Mouse (Mus musculus): Measurements from ENCODE around the gene Cdhr4. TPM values are rescaled to one million over a fixed set of nuclear protein-coding genes. Genes with fewer than 3 reads are reported as not detected.

Cdhr4 gene
- total and polyA plus RNA-seq, 2 experiments from 2014 or later: 0.91 to 1.2 TPM

- Histone ChIP-seq H3K9ac (replicated peaks; ENCODE audit: low read length) (no peak overlapping the region), H3K4me2 (ENCODE audit: low read depth, low read length) (no peak overlapping the region), H3K4me1 (ENCODE audit: insufficient read depth, low read length) (peaks cover 7% of the 10 kb centered on the region), H3K36me3 (ENCODE audit: insufficient read depth, low read length) (no peaks in the 10 kb centered on the region), H3K27ac (no peak overlapping the region), H3K27me3 (ENCODE audit: insufficient read depth, low read length) (no peaks in the 10 kb centered on the region), H3K4me3 (ENCODE audit: low read length) (no peak overlapping the region), H3K9me3 (ENCODE audit: low read length) (no peaks in the 10 kb centered on the region)
- ATAC-seq (peak; percentile 65), DNase-seq (ENCODE audit: low spot score) (peak; percentile 89)
- 27% methylated on average over 5 of the region's 5 CpGs for WGBS
- TF ChIP-seq CTCF (IDR thresholded peaks at IDR 0.05; ENCODE audit: low read depth): peak; percentile 89
Measured at GRCm38 (mm10) chr9:107963700-107964099, 28.6 kb upstream of the Cdhr4 start.

- Histone ChIP-seq H3K4me2 (ENCODE audit: low read depth, low read length) (no peak overlapping the region), H3K4me3 (ENCODE audit: low read length) (no peak overlapping the region), H3K36me3 (ENCODE audit: insufficient read depth, low read length) (no peaks in the 10 kb centered on the region), H3K27ac (no peak overlapping the region), H3K9me3 (ENCODE audit: low read length) (no peaks in the 10 kb centered on the region), H3K27me3 (ENCODE audit: insufficient read depth, low read length) (no peaks in the 10 kb centered on the region), H3K9ac (replicated peaks; ENCODE audit: low read length) (no peak overlapping the region), H3K4me1 (ENCODE audit: insufficient read depth, low read length) (peaks cover 7% of the 10 kb centered on the region)
- TF ChIP-seq CTCF (IDR thresholded peaks at IDR 0.05; ENCODE audit: low read depth): no peak
- ATAC-seq (no peak), DNase-seq (ENCODE audit: low spot score) (no peak)
- 93% methylated on average over 9 of the region's 9 CpGs for WGBS
Measured at GRCm38 (mm10) chr9:107964681-107965080, 27.6 kb upstream of the Cdhr4 start.

GRCm38 (mm10) chr9:107966676-107967075 is 25.6 kb upstream of the Cdhr4 start:
- no peak for ATAC-seq
- Histone ChIP-seq H3K9ac (replicated peaks; ENCODE audit: low read length) (no peak overlapping the region), H3K4me2 (ENCODE audit: low read depth, low read length) (no peak overlapping the region), H3K4me3 (ENCODE audit: low read length) (no peak overlapping the region), H3K4me1 (ENCODE audit: insufficient read depth, low read length) (peaks cover 6% of the 10 kb centered on the region), H3K9me3 (ENCODE audit: low read length) (no peaks in the 10 kb centered on the region), H3K27me3 (ENCODE audit: insufficient read depth, low read length) (no peaks in the 10 kb centered on the region), H3K36me3 (ENCODE audit: insufficient read depth, low read length) (no peaks in the 10 kb centered on the region), H3K27ac (no peak overlapping the region)
- TF ChIP-seq CTCF (IDR thresholded peaks at IDR 0.05; ENCODE audit: low read depth): no peak
- no peak for DNase-seq (ENCODE audit: low spot score)
- 91% methylated on average over 10 of the region's 10 CpGs for WGBS

- Histone ChIP-seq H3K27ac (no peak overlapping the region), H3K4me3 (ENCODE audit: low read length) (no peak overlapping the region), H3K27me3 (ENCODE audit: insufficient read depth, low read length) (no peaks in the 10 kb centered on the region), H3K9ac (replicated peaks; ENCODE audit: low read length) (no peak overlapping the region), H3K4me2 (ENCODE audit: low read depth, low read length) (no peak overlapping the region), H3K4me1 (ENCODE audit: insufficient read depth, low read length) (no peaks in the 10 kb centered on the region), H3K36me3 (ENCODE audit: insufficient read depth, low read length) (no peaks in the 10 kb centered on the region), H3K9me3 (ENCODE audit: low read length) (no peaks in the 10 kb centered on the region)
- ATAC-seq (no peak), DNase-seq (ENCODE audit: low spot score) (no peak)
- WGBS: 83% methylated on average over 6 of the region's 6 CpGs
- no peak for TF ChIP-seq CTCF (IDR thresholded peaks at IDR 0.05; ENCODE audit: low read depth)
Measured at GRCm38 (mm10) chr9:107967437-107967836, 24.9 kb upstream of the Cdhr4 start.

GRCm38 (mm10) chr9:107968531-107968930 is 23.8 kb upstream of the Cdhr4 start:
- Histone ChIP-seq H3K4me2 (ENCODE audit: low read depth, low read length) (no peak overlapping the region), H3K9me3 (ENCODE audit: low read length) (no peaks in the 10 kb centered on the region), H3K36me3 (ENCODE audit: insufficient read depth, low read length) (no peaks in the 10 kb centered on the region), H3K27ac (no peak overlapping the region), H3K4me3 (ENCODE audit: low read length) (no peak overlapping the region), H3K27me3 (ENCODE audit: insufficient read depth, low read length) (no peaks in the 10 kb centered on the region), H3K9ac (replicated peaks; ENCODE audit: low read length) (no peak overlapping the region), H3K4me1 (ENCODE audit: insufficient read depth, low read length) (no peaks in the 10 kb centered on the region)
- WGBS: 94% methylated on average over 7 of the region's 7 CpGs
- no peak for DNase-seq (ENCODE audit: low spot score)
- ATAC-seq: no peak
- TF ChIP-seq CTCF (IDR thresholded peaks at IDR 0.05; ENCODE audit: low read depth): no peak

- no peaks in the 10 kb centered on the region for H3K9me3 ChIP-seq (ENCODE audit: low read length)
- no peaks in the 10 kb centered on the region for H3K27me3 ChIP-seq (ENCODE audit: insufficient read depth, low read length)
- H3K4me3 ChIP-seq (ENCODE audit: low read length): no peak overlapping the region
- no peak for TF ChIP-seq CTCF (IDR thresholded peaks at IDR 0.05; ENCODE audit: low read depth)
- H3K9ac ChIP-seq (replicated peaks; ENCODE audit: low read length): no peak overlapping the region
- 90% methylated on average over 5 of the region's 5 CpGs for WGBS
- H3K27ac ChIP-seq: no peak overlapping the region
- H3K36me3 ChIP-seq (ENCODE audit: insufficient read depth, low read length): no peaks in the 10 kb centered on the region
- ATAC-seq: no peak
- DNase-seq (ENCODE audit: low spot score): no peak
- no peak overlapping the region for H3K4me2 ChIP-seq (ENCODE audit: low read depth, low read length)
- no peaks in the 10 kb centered on the region for H3K4me1 ChIP-seq (ENCODE audit: insufficient read depth, low read length)
Measured at GRCm38 (mm10) chr9:107970311-107970710, 22.0 kb upstream of the Cdhr4 start.

DNA sequence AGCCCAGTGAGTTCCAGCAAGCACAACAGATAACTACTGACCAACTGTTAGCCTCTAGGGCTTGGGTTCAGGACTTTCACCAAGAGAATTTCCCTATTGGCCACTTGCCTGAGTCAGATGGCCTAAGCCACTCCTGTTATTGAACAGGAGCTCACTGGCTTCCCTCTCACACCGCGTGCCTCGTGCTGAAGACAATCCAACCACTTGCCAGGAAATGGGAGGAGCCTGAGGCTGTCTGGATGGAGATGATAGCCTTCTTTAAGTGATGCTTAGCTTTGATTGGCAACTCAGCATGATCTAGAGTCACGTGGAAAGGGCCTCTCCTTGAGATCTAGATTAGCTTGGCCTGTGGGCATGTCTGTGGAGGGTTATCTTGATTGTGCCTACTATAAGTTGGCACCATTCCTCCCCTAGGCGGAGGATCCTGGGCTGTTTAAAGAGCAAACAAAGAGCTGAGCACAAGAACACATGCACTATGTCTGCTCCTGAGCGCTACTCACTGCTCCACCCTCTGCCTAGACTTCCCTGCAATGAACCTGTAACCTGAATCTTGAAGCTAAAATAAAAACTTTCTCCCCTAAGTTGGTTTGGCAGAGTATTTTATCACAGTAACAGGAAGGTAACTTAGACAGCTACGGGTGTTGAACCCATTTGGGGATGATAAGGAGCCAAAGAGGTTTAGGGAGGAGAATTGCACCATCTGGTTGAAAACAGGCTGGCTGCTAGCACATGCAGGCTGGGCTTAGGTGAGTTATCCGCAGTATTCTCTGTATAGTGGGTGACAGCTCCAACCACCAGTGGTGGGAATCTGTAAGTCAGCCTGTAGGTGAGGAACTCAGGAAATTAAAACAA is 20.4 kb upstream of the Cdhr4 start:
- Histone ChIP-seq H3K36me3 (ENCODE audit: insufficient read depth, low read length) (no peaks in the 10 kb centered on the region), H3K4me2 (ENCODE audit: low read depth, low read length) (no peak overlapping the region), H3K27me3 (ENCODE audit: insufficient read depth, low read length) (no peaks in the 10 kb centered on the region), H3K9ac (replicated peaks; ENCODE audit: low read length) (no peak overlapping the region), H3K9me3 (ENCODE audit: low read length) (no peaks in the 10 kb centered on the region), H3K27ac (no peak overlapping the region), H3K4me1 (ENCODE audit: insufficient read depth, low read length) (no peaks in the 10 kb centered on the region), H3K4me3 (ENCODE audit: low read length) (no peak overlapping the region)
- no peak for ATAC-seq
- WGBS: 81% methylated on average over 8 of the region's 8 CpGs
- no peak for TF ChIP-seq CTCF (IDR thresholded peaks at IDR 0.05; ENCODE audit: low read depth)
- DNase-seq (ENCODE audit: low spot score): no peak

Data from hindbrain, postnatal 0 days (tissue).